Mouse (Mus musculus) G1E-ER4 (cell line): Measurements from ENCODE around the gene Scn8a. TPM values are rescaled to one million over a fixed set of nuclear protein-coding genes. Genes with fewer than 3 reads are reported as not detected.

Source experiments
- GATA1 ChIP-seq: IDR thresholded peaks from one replicate; pipeline ENCODE4 v1.8.0; 2012; ENCODE audit warnings: low read length, inconsistent platforms
- polyA plus RNA-seq: library from polyadenylated mRNA; stranded (reverse); fragments of >175 nt; gene quantifications from 2 replicates; pipeline ENCODE4 v1.2.3, GENCODE M21; 2012

The Scn8a gene
- polyA plus RNA-seq, 1 experiment, result not detected

DNA sequence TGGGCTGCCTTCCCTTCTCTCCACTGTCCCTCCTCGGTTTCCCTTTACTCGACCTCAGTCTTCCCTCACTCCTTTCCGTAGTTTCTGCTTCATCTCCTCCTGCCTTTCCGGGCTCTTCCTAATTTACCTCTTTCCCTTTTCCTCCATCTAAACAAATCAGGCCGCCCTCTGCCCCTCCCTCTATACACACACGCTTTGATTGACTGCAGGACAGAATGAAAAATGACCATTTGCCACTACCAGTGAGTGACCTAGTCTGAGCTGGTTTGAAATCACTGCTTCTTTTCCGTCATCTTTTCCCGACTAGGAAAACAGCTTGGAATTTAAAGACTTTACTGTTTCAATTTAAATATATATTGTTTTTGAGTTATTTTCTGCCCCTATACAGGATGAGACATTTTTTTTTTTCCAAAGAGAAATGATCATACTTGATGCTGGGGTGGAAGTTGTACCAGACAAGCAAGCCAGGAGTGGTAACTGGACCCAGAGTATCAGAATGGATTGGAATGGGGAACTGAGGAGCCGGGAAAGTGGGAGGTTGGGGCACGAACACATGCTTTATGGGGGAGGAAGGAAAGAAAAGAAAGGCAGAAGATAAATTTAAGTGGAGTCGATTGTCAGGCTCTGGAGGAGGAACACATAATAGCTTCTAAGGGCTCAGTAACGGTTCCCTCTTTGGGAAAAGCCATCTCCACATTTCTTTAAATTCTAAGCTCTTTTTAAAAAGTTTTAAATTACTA lies 114.7 kb downstream of the Scn8a start:
- TF ChIP-seq GATA1, result no peak

GRCm38 (mm10) chr15:100986479-100986878 lies 116.8 kb downstream of the Scn8a start:
- no peak for TF ChIP-seq GATA1

GRCm38 (mm10) chr15:100987031-100987430 lies 117.4 kb downstream of the Scn8a start:
- no peak for TF ChIP-seq GATA1

DNA sequence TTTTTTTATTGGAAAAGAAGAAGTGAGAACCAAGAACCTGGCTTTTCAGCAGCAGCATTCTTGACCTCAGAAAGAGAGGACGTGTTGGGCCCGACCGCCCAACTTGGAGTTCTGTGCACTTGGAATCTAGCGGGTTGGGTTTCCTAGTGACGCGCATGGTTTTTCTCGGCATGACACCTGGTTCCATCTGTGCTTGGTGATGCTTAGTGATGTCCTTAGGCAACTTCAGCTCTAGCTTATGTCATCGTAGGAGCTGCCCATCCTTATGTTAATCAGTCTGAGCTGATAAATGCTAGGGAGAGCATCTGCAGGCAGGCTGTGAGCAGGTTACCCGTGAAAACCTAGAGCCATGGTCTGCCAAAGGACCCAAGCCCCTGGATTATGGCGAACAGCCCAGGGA lies 120.6 kb downstream of the Scn8a start:
- no peak for TF ChIP-seq GATA1

DNA sequence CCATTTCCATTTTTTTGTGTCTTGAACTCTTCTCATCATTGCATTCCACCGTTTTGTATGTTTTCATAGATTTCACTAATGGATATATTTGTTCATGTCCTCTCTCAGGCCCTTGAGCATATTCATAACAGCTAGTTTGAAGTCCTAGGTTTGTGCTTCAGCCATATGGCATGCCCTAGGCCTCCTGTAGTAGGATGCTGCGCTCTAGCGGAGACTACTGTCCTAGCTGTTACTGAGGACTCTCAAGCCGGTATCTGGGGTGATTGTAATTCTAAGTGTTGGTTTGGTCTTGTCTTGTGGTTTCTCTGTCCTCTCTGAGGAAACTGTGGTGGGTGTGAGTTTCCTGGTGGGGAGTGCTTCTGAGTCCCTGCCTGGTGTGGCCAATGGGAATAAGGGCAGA lies 127.4 kb downstream of the Scn8a start:
- TF ChIP-seq GATA1, result no peak

- TF ChIP-seq GATA1, result no peak
Observed at GRCm38 (mm10) chr15:101001685-101002084, 132.0 kb downstream of the Scn8a start.

DNA sequence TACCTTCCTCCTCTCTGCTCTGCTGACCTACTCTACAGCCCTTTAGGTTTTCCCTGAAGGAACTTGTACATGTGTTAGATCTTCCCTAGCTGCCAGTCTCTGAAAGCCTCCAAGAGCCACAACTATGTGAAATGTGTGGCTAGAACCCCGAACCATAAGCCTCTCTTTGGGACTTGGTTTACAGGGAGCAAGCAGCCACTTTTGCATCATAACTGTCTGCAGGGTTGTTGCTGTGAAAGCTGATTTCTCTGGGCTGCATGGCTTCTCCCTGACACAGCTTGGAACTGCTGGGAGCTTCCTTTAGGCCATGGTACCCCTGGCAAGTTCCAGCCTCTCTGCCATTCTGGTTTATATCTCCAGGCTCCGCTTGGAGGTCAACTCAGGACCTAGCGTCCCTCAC lies 132.8 kb downstream of the Scn8a start:
- no peak for TF ChIP-seq GATA1

DNA sequence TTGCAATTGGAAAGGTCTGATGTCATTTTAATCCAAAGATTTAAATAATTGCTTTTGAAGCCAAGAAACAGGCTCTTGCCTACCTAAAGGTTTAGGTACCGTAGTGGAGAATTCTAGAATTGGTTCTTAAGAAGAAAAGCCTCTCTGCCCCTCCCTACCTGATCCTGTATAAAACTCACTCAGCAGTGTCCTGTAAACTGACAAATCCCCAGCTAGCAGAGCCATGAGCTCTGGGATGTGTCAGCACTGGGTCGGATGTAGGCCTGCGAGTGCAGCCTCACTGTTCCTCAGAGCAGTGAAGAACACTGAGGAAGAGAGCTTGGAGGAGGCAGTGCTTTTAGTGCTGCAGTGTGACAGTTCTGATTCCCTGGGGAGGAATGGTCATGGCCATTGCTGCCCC lies 134.9 kb downstream of the Scn8a start:
- TF ChIP-seq GATA1, result no peak

GRCm38 (mm10) chr15:101005717-101006116 lies 136.1 kb downstream of the Scn8a start:
- TF ChIP-seq GATA1, result no peak

DNA sequence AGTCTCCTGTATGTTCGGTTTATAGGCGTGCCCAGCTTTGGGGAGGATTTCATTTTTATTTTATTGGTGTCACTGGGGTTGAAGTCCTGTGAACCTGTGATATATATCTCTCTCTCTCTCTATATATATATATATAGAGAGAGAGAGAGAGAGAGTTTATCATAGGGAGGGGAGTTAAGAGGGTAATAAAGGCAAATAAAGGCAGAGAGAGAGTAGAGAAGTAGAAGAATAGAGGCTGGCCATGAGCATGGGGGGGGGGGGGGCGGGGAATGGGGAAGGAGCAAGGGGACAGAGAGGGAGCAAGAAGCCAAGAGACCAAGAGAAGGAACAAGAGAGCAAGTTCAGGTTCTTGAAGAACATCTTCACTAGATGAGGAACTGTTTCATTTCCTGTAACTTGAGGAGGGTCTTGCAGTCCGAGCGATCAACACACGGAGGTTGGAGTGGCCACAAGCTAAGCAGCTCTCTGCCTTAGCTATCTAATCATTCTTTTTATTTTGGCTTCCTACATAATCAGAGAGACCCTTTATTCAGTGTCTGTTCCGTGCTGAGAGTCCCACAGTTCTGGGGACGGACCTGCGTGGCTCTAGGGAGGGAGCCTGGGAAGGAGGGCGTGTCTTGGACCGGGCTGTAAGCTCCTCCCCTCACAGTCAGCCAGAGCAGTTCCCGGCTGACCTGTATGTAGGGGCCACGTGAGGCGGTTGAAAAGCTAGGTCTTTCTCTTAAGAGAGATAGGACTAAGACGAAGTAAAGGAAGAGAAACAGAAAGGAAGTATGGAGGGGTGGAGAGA lies 136.8 kb downstream of the Scn8a start:
- TF ChIP-seq GATA1, result no peak

DNA sequence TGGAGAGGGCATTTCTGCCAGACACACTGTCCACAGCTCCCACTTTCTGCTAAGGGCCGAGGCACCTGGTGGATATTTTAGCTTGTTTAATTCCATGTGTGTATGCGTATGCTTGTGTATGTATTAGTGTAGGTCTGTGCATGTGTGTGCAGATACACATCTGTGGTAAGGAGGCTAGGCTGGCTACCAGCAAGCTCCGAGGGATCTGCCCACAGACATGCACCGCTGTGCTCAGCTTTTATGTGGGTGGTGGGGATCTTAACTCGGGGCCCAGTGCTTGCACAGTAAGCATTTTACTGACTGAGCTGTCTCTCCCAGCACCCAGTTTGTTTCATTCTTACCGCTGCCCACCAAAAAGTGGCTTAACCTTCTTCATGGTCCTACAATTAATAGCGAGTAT lies 137.6 kb downstream of the Scn8a start:
- no peak for TF ChIP-seq GATA1

DNA sequence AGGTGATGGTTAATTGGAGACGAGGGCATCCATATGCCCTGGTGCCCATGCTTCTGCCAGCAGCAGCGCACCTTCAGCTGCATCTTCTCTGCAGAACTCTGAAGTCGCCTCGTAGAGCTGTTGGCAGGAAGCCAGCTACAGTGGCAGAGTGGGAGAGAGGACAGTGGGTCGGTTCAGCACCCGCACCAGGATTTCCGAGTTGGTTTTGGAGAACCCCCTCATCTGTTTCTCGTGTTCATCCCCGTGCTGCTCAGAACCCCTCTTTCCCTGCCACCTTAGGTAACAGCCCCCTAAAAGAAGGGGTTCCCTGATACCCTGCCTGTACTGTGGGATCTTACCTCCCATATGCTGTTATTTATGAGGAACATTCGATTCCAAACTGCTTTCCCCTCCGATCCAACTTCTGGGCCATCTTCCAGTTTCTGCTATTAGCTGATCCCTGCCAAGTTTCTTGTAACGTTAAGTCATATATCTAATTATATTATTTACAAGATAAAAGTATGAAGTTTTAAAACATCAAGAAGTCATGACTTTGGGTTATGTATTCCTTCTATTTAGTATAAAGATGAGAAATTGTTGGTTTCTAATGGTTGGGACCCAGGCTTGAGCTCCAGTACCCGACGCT lies 138.8 kb downstream of the Scn8a start:
- TF ChIP-seq GATA1, result no peak

GRCm38 (mm10) chr15:101011352-101011751 lies 141.7 kb downstream of the Scn8a start:
- TF ChIP-seq GATA1, result no peak

DNA sequence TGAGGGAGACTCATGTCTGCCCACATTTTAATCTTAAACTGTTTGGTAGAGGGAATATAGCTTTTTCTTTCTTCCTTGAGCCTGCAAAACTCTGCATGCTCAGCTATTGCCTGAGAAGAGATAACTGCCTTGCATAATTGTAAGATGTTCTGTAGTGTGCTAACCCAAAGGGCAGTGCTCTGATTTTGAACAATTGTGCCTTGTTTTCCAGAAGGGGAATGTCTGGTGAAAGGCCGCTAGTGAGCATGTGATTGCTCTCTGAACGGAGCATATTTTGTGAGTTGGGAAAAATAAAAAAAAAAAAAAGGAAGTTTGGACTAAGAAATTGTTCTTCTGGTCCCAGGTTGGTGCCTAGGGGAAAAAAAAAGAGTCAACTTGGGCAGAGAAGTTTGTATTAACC lies 159.3 kb downstream of the Scn8a start:
- TF ChIP-seq GATA1, result no peak

DNA sequence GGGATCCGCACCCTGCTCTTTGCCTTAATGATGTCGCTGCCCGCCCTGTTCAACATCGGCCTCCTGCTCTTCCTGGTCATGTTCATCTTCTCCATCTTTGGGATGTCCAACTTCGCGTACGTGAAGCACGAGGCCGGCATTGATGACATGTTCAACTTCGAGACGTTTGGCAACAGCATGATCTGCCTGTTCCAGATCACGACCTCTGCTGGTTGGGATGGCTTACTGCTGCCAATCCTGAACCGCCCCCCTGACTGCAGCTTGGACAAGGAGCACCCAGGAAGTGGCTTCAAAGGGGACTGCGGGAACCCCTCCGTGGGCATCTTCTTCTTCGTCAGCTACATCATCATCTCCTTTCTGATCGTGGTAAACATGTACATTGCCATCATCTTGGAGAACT lies 170.0 kb downstream of the Scn8a start:
- TF ChIP-seq GATA1, result no peak

DNA sequence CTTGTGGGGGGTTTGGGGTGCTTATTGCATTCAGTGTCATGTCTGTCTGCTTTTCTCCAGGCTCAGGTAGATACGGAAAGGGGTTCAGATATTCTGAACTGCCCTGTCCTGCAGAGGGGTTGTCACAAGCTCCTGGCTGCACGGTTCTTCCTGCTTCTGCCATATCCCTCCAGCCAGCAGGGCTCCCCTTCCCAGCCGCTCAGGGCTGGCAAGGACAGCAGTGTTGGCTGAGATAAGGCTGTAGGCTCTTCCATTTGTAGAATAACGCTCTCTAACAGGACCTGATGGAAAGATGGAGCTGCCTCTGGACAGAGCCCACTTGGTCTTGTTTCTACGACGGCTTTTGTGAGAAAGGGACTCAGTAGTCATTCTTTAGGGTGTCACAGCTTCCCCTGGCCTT lies 172.3 kb downstream of the Scn8a start:
- no peak for TF ChIP-seq GATA1

GRCm38 (mm10) chr15:101042613-101043012 lies 173.0 kb downstream of the Scn8a start:
- TF ChIP-seq GATA1, result no peak

GRCm38 (mm10) chr15:101044531-101044930 lies 174.9 kb downstream of the Scn8a start:
- TF ChIP-seq GATA1, result no peak
